Mouse (Mus musculus) stomach, embryonic 14.5 days (tissue): ENCODE measurements around the gene Gm42688. TPM values are rescaled to one million over a fixed set of nuclear protein-coding genes. Genes with fewer than 3 reads are reported as not detected.
A peak's percentile ranks its signal among the peaks of the same experiment; 100 is the strongest.

Experiments used
- ATAC-seq: fragments of 200-750 bp; cut with Nextera tagmentation; 2 replicates; pipeline ENCODE4 v1.8.0; 2017; ENCODE audit warnings: low read depth, moderate TSS enrichment; ENCODE audit not compliant: insufficient number of reproducible peaks, insufficient read depth, low FRiP score
- H3K27ac ChIP-seq: fragments of 300-500 bp; sonication (generic); 2 replicates; pipeline ENCODE4 v1.5.1; 2014; ENCODE audit warnings: mild to moderate bottlenecking, low read length, moderate library complexity, mixed read lengths
- H3K27me3 ChIP-seq: fragments of 300-500 bp; sonication (generic); 2 replicates; pipeline ENCODE4 v1.6.1; 2014; ENCODE audit warnings: low read length, control low read depth, mixed read lengths; ENCODE audit not compliant: control insufficient read depth, insufficient read depth
- H3K36me3 ChIP-seq: fragments of 300-500 bp; sonication (generic); 2 replicates; pipeline ENCODE4 v1.6.1; 2014; ENCODE audit warnings: mild to moderate bottlenecking, control low read depth, low read length, moderate library complexity, mixed read lengths; ENCODE audit not compliant: control insufficient read depth, insufficient read depth
- H3K4me1 ChIP-seq: fragments of 300-500 bp; sonication (generic); 2 replicates; pipeline ENCODE4 v1.6.1; 2014; ENCODE audit warnings: low read length, control low read depth, mixed read lengths; ENCODE audit not compliant: control insufficient read depth, insufficient read depth
- H3K4me2 ChIP-seq: fragments of 300-500 bp; sonication (generic); replicated peaks from 2 replicates; pipeline ENCODE4 v1.6.1; 2014; ENCODE audit warnings: low read depth, low read length, control low read depth
- H3K4me3 ChIP-seq: fragments of 300-500 bp; sonication (generic); 2 replicates; pipeline ENCODE4 v1.5.1; 2014; ENCODE audit warnings: low read depth, low read length, control low read depth
- H3K9ac ChIP-seq: fragments of 300-500 bp; sonication (generic); replicated peaks from 2 replicates; pipeline ENCODE4 v1.6.1; 2014; ENCODE audit warnings: low read depth, mild to moderate bottlenecking, control low read depth, low read length, moderate library complexity, mixed read lengths
- H3K9me3 ChIP-seq: fragments of 300-500 bp; sonication (generic); 2 replicates; pipeline ENCODE4 v1.6.1; 2016; ENCODE audit warnings: low read depth, low read length, control low read depth; ENCODE audit not compliant: control insufficient read depth
- WGBS: fragments of 180-500 bp; shearing (Covaris S2); extraction: QIAGEN DNeasy Blood & Tissue Kit; methylation state at CpG from one replicate; pipeline ENCODE4 v1.1.7; 2014; 5-methylcytosine and 5-hydroxymethylcytosine counted together
- polyA plus RNA-seq: library from polyadenylated mRNA; unstranded; fragments of >200 nt; fragmentation: Nextera tagmentation; extraction: Ambion mirVana; gene quantifications from 2 replicates; pipeline ENCODE4 v1.2.1, GENCODE M21; 2014

Gm42688 gene
- polyA plus RNA-seq, 1 experiment from 2014 or later = 1.7 TPM

- 81% methylated on average over 11 of the region's 11 CpGs for WGBS
- H3K27ac ChIP-seq = no peak overlapping the region
- no peaks in the 10 kb centered on the region for H3K27me3 ChIP-seq
Measured at GRCm38 (mm10) chr6:83118369-83118768, 17.0 kb downstream of the Gm42688 start.

GRCm38 (mm10) chr6:83118825-83119733, 17.7 kb downstream of the Gm42688 start:
- peak overlapping the region; percentile 67; the same call in 1 of the 2 replicates for H3K4me2 ChIP-seq
- 73% methylated on average over 14 of the region's 14 CpGs for WGBS
- H3K4me3 ChIP-seq = no peak overlapping the region
- peaks cover 38% of the 10 kb centered on the region for H3K4me1 ChIP-seq
- H3K36me3 ChIP-seq = peaks cover 21% of the 10 kb centered on the region
- no peak for ATAC-seq
- H3K9me3 ChIP-seq = no peaks in the 10 kb centered on the region
- no peaks in the 10 kb centered on the region for H3K27me3 ChIP-seq
- H3K9ac ChIP-seq = no peak overlapping the region
- no peak overlapping the region for H3K27ac ChIP-seq

More at GRCm38 (mm10) chr6:83118369-83118768, 17.0 kb downstream of the Gm42688 start:
- Histone ChIP-seq H3K4me3 (no peak overlapping the region), H3K36me3 (peaks cover 21% of the 10 kb centered on the region), H3K9ac (no peak overlapping the region), H3K9me3 (no peaks in the 10 kb centered on the region), H3K4me2 (no peak overlapping the region), H3K4me1 (peaks cover 34% of the 10 kb centered on the region)
- ATAC-seq = no peak

- 80% methylated on average over 7 of the region's 7 CpGs for WGBS
- no peak overlapping the region; the same call in 1 of the 2 replicates for H3K9ac ChIP-seq
- H3K9me3 ChIP-seq = no peaks in the 10 kb centered on the region
- H3K4me3 ChIP-seq = no peak overlapping the region; the same call in 1 of the 2 replicates
- peaks cover 21% of the 10 kb centered on the region for H3K36me3 ChIP-seq
- H3K27ac ChIP-seq = no peak overlapping the region
- no peak for ATAC-seq
- peak overlapping the region; percentile 67 for H3K4me2 ChIP-seq
- H3K4me1 ChIP-seq = peaks cover 39% of the 10 kb centered on the region
- no peaks in the 10 kb centered on the region for H3K27me3 ChIP-seq
Measured at GRCm38 (mm10) chr6:83119734-83120051, 18.3 kb downstream of the Gm42688 start.

- peak; percentile 96 for ATAC-seq
- peaks cover 38% of the 10 kb centered on the region for H3K4me1 ChIP-seq
- WGBS = under 1% methylated on average over 37 of the region's 38 CpGs
Measured at GRCm38 (mm10) chr6:83120930-83121862, 19.8 kb downstream of the Gm42688 start, which contains the start of gene Wbp1. Gene Wbp1, minus strand, starts transcription at chr6:83121559.

GRCm38 (mm10) chr6:83121863-83122710, 20.7 kb downstream of the Gm42688 start:
- no peak for ATAC-seq
- peaks cover 30% of the 10 kb centered on the region for H3K4me1 ChIP-seq

More at GRCm38 (mm10) chr6:83120930-83121862, 19.8 kb downstream of the Gm42688 start, which contains the start of gene Wbp1:
- Histone ChIP-seq H3K27me3 (no peaks in the 10 kb centered on the region), H3K4me2 (peak within 1 kb of the TSS; percentile 91), H3K9me3 (no peaks in the 10 kb centered on the region), H3K9ac (peak within 1 kb of the TSS; percentile 87), H3K27ac (peak within 1 kb of the TSS; percentile 99), H3K4me3 (peak within 1 kb of the TSS; percentile 66), H3K36me3 (peaks cover 21% of the 10 kb centered on the region)

GRCm38 (mm10) chr6:83122961-83123360, 21.5 kb downstream of the Gm42688 start:
- Histone ChIP-seq H3K9me3 (no peaks in the 10 kb centered on the region), H3K9ac (no peak overlapping the region), H3K27me3 (no peaks in the 10 kb centered on the region), H3K4me2 (peak overlapping the region; percentile 91), H3K4me1 (peaks cover 30% of the 10 kb centered on the region), H3K27ac (peak overlapping the region; percentile 99; the same call in 1 of the 2 replicates), H3K4me3 (no peak overlapping the region), H3K36me3 (peaks cover 13% of the 10 kb centered on the region; the same call in 1 of the 2 replicates)
- WGBS = 91% methylated on average over 5 of the region's 5 CpGs
- ATAC-seq = no peak

More at GRCm38 (mm10) chr6:83121863-83122710, 20.7 kb downstream of the Gm42688 start:
- Histone ChIP-seq H3K4me3 (peak overlapping the region; percentile 66), H3K36me3 (peaks cover 18% of the 10 kb centered on the region), H3K4me2 (peak overlapping the region; percentile 91), H3K9me3 (no peaks in the 10 kb centered on the region), H3K27me3 (no peaks in the 10 kb centered on the region), H3K9ac (peak overlapping the region; percentile 87), H3K27ac (peak overlapping the region; percentile 99)
- WGBS = under 1% methylated on average over 46 of the region's 52 CpGs

GRCm38 (mm10) chr6:83124851-83125312, 23.5 kb downstream of the Gm42688 start:
- Histone ChIP-seq H3K36me3 (no peaks in the 10 kb centered on the region), H3K4me3 (peak overlapping the region; percentile 79), H3K27me3 (no peaks in the 10 kb centered on the region), H3K9me3 (no peaks in the 10 kb centered on the region), H3K9ac (peak overlapping the region; percentile 63), H3K4me2 (peak overlapping the region; percentile 92), H3K27ac (0 out of 2 replicates have a peak overlapping the region, but pooled peaks have one; percentile 44), H3K4me1 (peaks cover 26% of the 10 kb centered on the region)
- WGBS = under 1% methylated on average over 30 of the region's 30 CpGs
- peak; percentile 5; the same call in 1 of the 2 replicates for ATAC-seq
